Mouse (Mus musculus) kidney, embryonic 16.5 days (tissue): ENCODE measurements around the gene Cbx6. TPM values are rescaled to one million over a fixed set of nuclear protein-coding genes. Genes with fewer than 3 reads are reported as not detected.
A peak's percentile ranks its signal among the peaks of the same experiment; 100 is the strongest.

ENCODE experiments used
- ATAC-seq: fragments of 200-750 bp; cut with Nextera tagmentation; 2 replicates; pipeline ENCODE4 v1.8.0; 2017; ENCODE audit warnings: moderate TSS enrichment; ENCODE audit not compliant: low FRiP score, low TSS enrichment
- H3K27ac ChIP-seq: fragments of 300-500 bp; sonication (generic); 2 replicates; pipeline ENCODE4 v1.5.1; 2014; ENCODE audit warnings: low read length
- H3K27me3 ChIP-seq: fragments of 300-500 bp; sonication (generic); 2 replicates; pipeline ENCODE4 v1.6.1; 2014; ENCODE audit warnings: low read length, control low read depth, mixed read lengths; ENCODE audit not compliant: insufficient read depth
- H3K36me3 ChIP-seq: fragments of 300-500 bp; sonication (generic); 2 replicates; pipeline ENCODE4 v1.6.1; 2014; ENCODE audit warnings: low read length, control low read depth, mixed read lengths; ENCODE audit not compliant: insufficient read depth
- H3K4me1 ChIP-seq: fragments of 300-500 bp; sonication (generic); 2 replicates; pipeline ENCODE4 v1.6.1; 2014; ENCODE audit warnings: low read length, control low read depth, mixed read lengths; ENCODE audit not compliant: insufficient read depth
- H3K4me2 ChIP-seq: fragments of 300-500 bp; sonication (generic); replicated peaks from 2 replicates; pipeline ENCODE4 v1.6.1; 2014; ENCODE audit warnings: low read depth, low read length
- H3K4me3 ChIP-seq: fragments of 300-500 bp; sonication (generic); 2 replicates; pipeline ENCODE4 v1.5.1; 2014; ENCODE audit warnings: mild to moderate bottlenecking, low read length
- H3K9ac ChIP-seq: fragments of 300-500 bp; sonication (generic); replicated peaks from 2 replicates; pipeline ENCODE4 v1.6.1; 2014; ENCODE audit warnings: low read length
- H3K9me3 ChIP-seq: fragments of 300-500 bp; sonication (generic); 2 replicates; pipeline ENCODE4 v1.6.1; 2016; ENCODE audit warnings: low read length, control low read depth
- WGBS: fragments of 180-500 bp; shearing (Covaris S2); extraction: QIAGEN DNeasy Blood & Tissue Kit; methylation state at CpG from one replicate; pipeline ENCODE4 v1.1.7; 2014; 5-methylcytosine and 5-hydroxymethylcytosine counted together
- polyA plus RNA-seq: library from polyadenylated mRNA; unstranded; fragments of >200 nt; fragmentation: Nextera tagmentation; extraction: Ambion mirVana; gene quantifications from 2 replicates; pipeline ENCODE4 v1.2.1, GENCODE M21; 2015

Cbx6 gene
- polyA plus RNA-seq, 1 experiment from 2014 or later = 58.8 TPM

- Histone ChIP-seq H3K9ac (peak overlapping the region; percentile 93), H3K4me1 (peaks cover 50% of the 10 kb centered on the region), H3K27me3 (no peaks in the 10 kb centered on the region), H3K4me2 (peak overlapping the region; percentile 97), H3K27ac (peak overlapping the region; percentile 94), H3K9me3 (no peaks in the 10 kb centered on the region), H3K36me3 (peaks cover 8% of the 10 kb centered on the region; the same call in 1 of the 2 replicates), H3K4me3 (peak overlapping the region; percentile 84)
- ATAC-seq = peak; percentile 7; the same call in 1 of the 2 replicates
- under 1% methylated on average over 40 of the region's 41 CpGs for WGBS
These were observed 1.0 kb downstream of the Cbx6 start for GRCm38 (mm10) chr15:79833251-79834050.

DNA sequence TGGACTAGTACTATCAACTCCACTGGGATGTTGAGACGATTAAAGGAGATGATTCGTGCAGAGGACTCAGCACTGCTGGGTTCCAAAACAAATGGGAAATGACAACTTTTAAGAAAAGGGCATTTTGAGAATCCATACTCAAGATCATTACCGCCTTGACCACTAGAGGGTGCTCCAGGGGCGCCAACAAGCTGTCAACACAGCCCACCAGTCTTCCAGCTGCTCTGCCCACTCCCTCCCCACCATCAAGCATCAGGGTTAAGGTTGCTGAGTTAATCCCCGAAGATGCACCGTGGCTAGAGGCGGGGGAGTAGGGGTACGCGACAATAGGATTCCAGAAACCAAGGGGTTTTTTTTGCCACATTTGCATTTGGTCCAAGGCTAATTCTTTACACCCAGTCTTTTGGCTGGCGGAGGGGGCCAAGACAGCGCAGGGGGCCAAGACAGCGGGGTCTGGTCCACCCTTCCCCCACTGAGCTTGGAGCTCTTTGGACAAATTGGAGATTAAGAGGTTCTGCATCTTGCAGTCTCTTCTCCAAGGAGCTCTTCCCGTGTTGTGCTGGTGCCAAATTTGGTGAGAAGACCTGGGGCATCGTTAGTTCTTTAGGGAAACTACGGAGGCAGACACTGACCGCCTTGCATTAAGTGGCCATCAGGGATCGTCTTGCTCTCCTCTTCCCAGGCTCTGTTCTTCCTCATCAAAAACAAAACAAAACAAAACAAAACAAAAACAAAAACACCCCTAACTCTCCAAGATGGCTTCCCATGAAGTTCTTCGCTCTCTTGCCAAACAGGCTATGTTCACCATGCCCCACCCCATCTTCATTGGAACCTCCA, 2.2 kb downstream of the Cbx6 start:
- peak overlapping the region; percentile 97 for H3K4me2 ChIP-seq
- H3K27ac ChIP-seq = peak overlapping the region; percentile 94
- no peak for ATAC-seq
- peak overlapping the region; percentile 93 for H3K9ac ChIP-seq
- 35% methylated on average over 18 of the region's 18 CpGs for WGBS
- H3K4me1 ChIP-seq = peaks cover 56% of the 10 kb centered on the region
- H3K27me3 ChIP-seq = no peaks in the 10 kb centered on the region
- H3K4me3 ChIP-seq = peak overlapping the region; percentile 84
- H3K36me3 ChIP-seq = peaks cover 20% of the 10 kb centered on the region
- H3K9me3 ChIP-seq = no peaks in the 10 kb centered on the region

GRCm38 (mm10) chr15:79830388-79830787, 4.1 kb downstream of the Cbx6 start:
- Histone ChIP-seq H3K27me3 (no peaks in the 10 kb centered on the region), H3K27ac (no peak overlapping the region), H3K9ac (no peak overlapping the region), H3K36me3 (peaks cover 24% of the 10 kb centered on the region), H3K4me2 (no peak overlapping the region), H3K9me3 (no peaks in the 10 kb centered on the region), H3K4me1 (peaks cover 60% of the 10 kb centered on the region), H3K4me3 (no peak overlapping the region)
- no peak for ATAC-seq
- 9% methylated on average over 4 of the region's 4 CpGs for WGBS

DNA sequence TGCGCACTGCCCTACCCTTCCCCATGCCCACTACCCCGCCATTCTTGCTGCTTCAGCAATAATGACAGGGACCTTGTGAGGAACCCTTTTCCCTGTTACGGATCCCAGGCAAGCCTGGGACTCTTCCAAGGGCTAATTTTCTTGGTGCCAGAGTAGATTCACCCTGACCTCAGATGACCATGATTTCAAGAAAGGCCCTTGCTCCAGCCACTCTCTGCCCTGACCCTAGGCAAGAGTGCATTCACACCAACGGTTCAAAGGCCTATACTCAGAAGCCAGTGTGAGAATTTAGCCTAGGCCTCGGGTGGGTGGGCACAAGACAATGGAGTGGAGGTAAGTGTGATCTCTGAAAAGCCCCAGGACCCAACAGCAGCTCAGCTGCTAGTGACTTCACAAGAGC, 5.1 kb downstream of the Cbx6 start:
- 0 out of 2 replicates have a peak overlapping the region, but pooled peaks have one; percentile 8 for H3K27ac ChIP-seq
- H3K4me2 ChIP-seq = peak overlapping the region; percentile 46; the same call in 1 of the 2 replicates
- 74% methylated on average over 5 of the region's 5 CpGs for WGBS
- H3K4me1 ChIP-seq = peaks cover 53% of the 10 kb centered on the region
- H3K9me3 ChIP-seq = no peaks in the 10 kb centered on the region
- H3K9ac ChIP-seq = 0 out of 2 replicates have a peak overlapping the region, but pooled peaks have one; percentile 1
- H3K4me3 ChIP-seq = no peak overlapping the region
- peaks cover 25% of the 10 kb centered on the region for H3K36me3 ChIP-seq
- no peaks in the 10 kb centered on the region for H3K27me3 ChIP-seq
- ATAC-seq = no peak

GRCm38 (mm10) chr15:79828366-79829035, 6.0 kb downstream of the Cbx6 start:
- H3K27ac ChIP-seq = no peak overlapping the region
- peak overlapping the region; percentile 23 for H3K4me3 ChIP-seq
- no peak for ATAC-seq
- WGBS = 53% methylated on average over 46 of the region's 46 CpGs
- peaks cover 28% of the 10 kb centered on the region for H3K36me3 ChIP-seq
- H3K27me3 ChIP-seq = no peaks in the 10 kb centered on the region
- H3K4me1 ChIP-seq = peaks cover 55% of the 10 kb centered on the region
- 0 out of 2 replicates have a peak overlapping the region, but pooled peaks have one; percentile 24 for H3K9ac ChIP-seq
- peak overlapping the region; percentile 46 for H3K4me2 ChIP-seq
- H3K9me3 ChIP-seq = no peaks in the 10 kb centered on the region

- H3K36me3 ChIP-seq = peaks cover 32% of the 10 kb centered on the region
- 86% methylated on average over 11 of the region's 11 CpGs for WGBS
These were observed 6.7 kb downstream of the Cbx6 start for GRCm38 (mm10) chr15:79827778-79828210.

GRCm38 (mm10) chr15:79827061-79827777, 7.3 kb downstream of the Cbx6 start:
- Histone ChIP-seq H3K36me3 (peaks cover 32% of the 10 kb centered on the region), H3K4me3 (no peak overlapping the region), H3K9ac (no peak overlapping the region), H3K4me1 (peaks cover 48% of the 10 kb centered on the region), H3K4me2 (no peak overlapping the region), H3K9me3 (no peaks in the 10 kb centered on the region), H3K27me3 (no peaks in the 10 kb centered on the region), H3K27ac (no peak overlapping the region)
- WGBS = 84% methylated on average over 14 of the region's 14 CpGs
- no peak for ATAC-seq

More at GRCm38 (mm10) chr15:79827778-79828210, 6.7 kb downstream of the Cbx6 start:
- no peaks in the 10 kb centered on the region for H3K9me3 ChIP-seq
- peaks cover 49% of the 10 kb centered on the region for H3K4me1 ChIP-seq
- no peak for ATAC-seq
- H3K9ac ChIP-seq = 0 out of 2 replicates have a peak overlapping the region, but pooled peaks have one; percentile 25
- H3K27ac ChIP-seq = no peak overlapping the region
- H3K27me3 ChIP-seq = no peaks in the 10 kb centered on the region
- no peak overlapping the region for H3K4me3 ChIP-seq
- no peak overlapping the region for H3K4me2 ChIP-seq

GRCm38 (mm10) chr15:79826221-79826935, 8.1 kb downstream of the Cbx6 start:
- no peaks in the 10 kb centered on the region for H3K9me3 ChIP-seq
- no peak overlapping the region for H3K4me3 ChIP-seq
- H3K4me1 ChIP-seq = peaks cover 42% of the 10 kb centered on the region
- H3K4me2 ChIP-seq = no peak overlapping the region
- no peaks in the 10 kb centered on the region for H3K27me3 ChIP-seq
- H3K36me3 ChIP-seq = peaks cover 26% of the 10 kb centered on the region
- H3K9ac ChIP-seq = no peak overlapping the region
- no peak for ATAC-seq
- H3K27ac ChIP-seq = no peak overlapping the region
- WGBS = 82% methylated on average over 9 of the region's 9 CpGs
